Mouse (Mus musculus): ENCODE measurements around the gene Fndc1. TPM values are rescaled to one million over a fixed set of nuclear protein-coding genes. Genes with fewer than 3 reads are reported as not detected.

Fndc1 gene
- total and polyA plus RNA-seq, 2 experiments from 2014 or later: 3.2 to 7.3 TPM

- Histone ChIP-seq H3K4me1 (ENCODE audit: insufficient read depth, low read length) (no peaks in the 10 kb centered on the region), H3K27ac (no peak overlapping the region), H3K9me3 (ENCODE audit: low read length) (no peaks in the 10 kb centered on the region), H3K36me3 (ENCODE audit: insufficient read depth, low read length) (no peaks in the 10 kb centered on the region), H3K4me2 (ENCODE audit: low read depth, low read length) (no peak overlapping the region), H3K27me3 (ENCODE audit: insufficient read depth, low read length) (no peaks in the 10 kb centered on the region), H3K9ac (replicated peaks; ENCODE audit: low read length) (no peak overlapping the region), H3K4me3 (ENCODE audit: low read length) (no peak overlapping the region)
- DNase-seq (ENCODE audit: low spot score) (no peak), ATAC-seq (no peak)
- TF ChIP-seq CTCF (IDR thresholded peaks at IDR 0.05; ENCODE audit: low read depth): no peak
- WGBS: 84% methylated on average over 11 of the region's 11 CpGs
Observed at GRCm38 (mm10) chr17:7755001-7755400, 72.1 kb downstream of the Fndc1 start.

GRCm38 (mm10) chr17:7753383-7753782 lies 73.7 kb downstream of the Fndc1 start:
- H3K4me2 ChIP-seq (ENCODE audit: low read depth, low read length): no peak overlapping the region
- no peak for TF ChIP-seq CTCF (IDR thresholded peaks at IDR 0.05; ENCODE audit: low read depth)
- ATAC-seq (no peak), DNase-seq (ENCODE audit: low spot score) (peak; percentile 30)
- no peaks in the 10 kb centered on the region for H3K4me1 ChIP-seq (ENCODE audit: insufficient read depth, low read length)
- H3K27me3 ChIP-seq (ENCODE audit: insufficient read depth, low read length): no peaks in the 10 kb centered on the region
- H3K27ac ChIP-seq: no peak overlapping the region
- no peak overlapping the region for H3K4me3 ChIP-seq (ENCODE audit: low read length)
- H3K9me3 ChIP-seq (ENCODE audit: low read length): no peaks in the 10 kb centered on the region
- 52% methylated on average over 7 of the region's 7 CpGs for WGBS
- no peaks in the 10 kb centered on the region for H3K36me3 ChIP-seq (ENCODE audit: insufficient read depth, low read length)
- H3K9ac ChIP-seq (replicated peaks; ENCODE audit: low read length): no peak overlapping the region

GRCm38 (mm10) chr17:7749051-7749815 lies 77.9 kb downstream of the Fndc1 start:
- 78% methylated on average over 4 of the region's 4 CpGs for WGBS
- Histone ChIP-seq H3K4me3 (ENCODE audit: low read length) (no peak overlapping the region), H3K9ac (replicated peaks; ENCODE audit: low read length) (no peak overlapping the region), H3K27ac (no peak overlapping the region), H3K4me1 (ENCODE audit: insufficient read depth, low read length) (no peaks in the 10 kb centered on the region), H3K9me3 (ENCODE audit: low read length) (no peaks in the 10 kb centered on the region), H3K36me3 (ENCODE audit: insufficient read depth, low read length) (no peaks in the 10 kb centered on the region), H3K27me3 (ENCODE audit: insufficient read depth, low read length) (no peaks in the 10 kb centered on the region), H3K4me2 (ENCODE audit: low read depth, low read length) (no peak overlapping the region)
- TF ChIP-seq CTCF (IDR thresholded peaks at IDR 0.05; ENCODE audit: low read depth): no peak
- DNase-seq (ENCODE audit: low spot score): no peak
- ATAC-seq: no peak

GRCm38 (mm10) chr17:7746841-7747240 lies 80.3 kb downstream of the Fndc1 start:
- 66% methylated on average over 3 of the region's 3 CpGs for WGBS
- DNase-seq (ENCODE audit: low spot score) (no peak), ATAC-seq (no peak)
- Histone ChIP-seq H3K9me3 (ENCODE audit: low read length) (no peaks in the 10 kb centered on the region), H3K27me3 (ENCODE audit: insufficient read depth, low read length) (no peaks in the 10 kb centered on the region), H3K36me3 (ENCODE audit: insufficient read depth, low read length) (no peaks in the 10 kb centered on the region), H3K27ac (no peak overlapping the region), H3K4me1 (ENCODE audit: insufficient read depth, low read length) (no peaks in the 10 kb centered on the region), H3K4me2 (ENCODE audit: low read depth, low read length) (no peak overlapping the region), H3K9ac (replicated peaks; ENCODE audit: low read length) (no peak overlapping the region), H3K4me3 (ENCODE audit: low read length) (no peak overlapping the region)
- TF ChIP-seq CTCF (IDR thresholded peaks at IDR 0.05; ENCODE audit: low read depth): no peak

- no peak overlapping the region for H3K27ac ChIP-seq
- ATAC-seq: no peak
Observed at GRCm38 (mm10) chr17:7744976-7745375, 82.1 kb downstream of the Fndc1 start.

DNA sequence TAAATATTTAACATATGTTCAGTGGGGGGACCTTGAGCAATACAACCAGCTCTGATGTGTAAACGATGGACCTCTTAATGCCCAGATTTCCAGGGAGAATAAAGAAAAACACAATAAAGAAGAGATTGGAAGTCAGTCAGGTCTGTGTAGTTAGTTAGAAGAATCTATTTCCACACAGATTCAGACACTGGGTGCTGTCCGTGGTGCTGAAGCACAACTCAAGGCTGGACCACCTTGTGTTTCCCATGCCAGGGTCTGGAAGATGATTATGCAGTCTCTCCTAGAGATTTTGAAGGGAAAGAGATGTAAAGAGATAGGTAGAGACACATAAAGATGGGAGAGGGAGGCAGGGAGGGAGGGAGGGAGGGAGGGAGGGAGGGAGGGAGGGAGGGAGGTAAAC lies 86.1 kb downstream of the Fndc1 start:
- H3K4me2 ChIP-seq (ENCODE audit: low read depth, low read length): no peak overlapping the region
- H3K27me3 ChIP-seq (ENCODE audit: insufficient read depth, low read length): no peaks in the 10 kb centered on the region
- no peaks in the 10 kb centered on the region for H3K4me1 ChIP-seq (ENCODE audit: insufficient read depth, low read length)
- H3K9ac ChIP-seq (replicated peaks; ENCODE audit: low read length): no peak overlapping the region
- no peaks in the 10 kb centered on the region for H3K36me3 ChIP-seq (ENCODE audit: insufficient read depth, low read length)
- H3K27ac ChIP-seq: no peak overlapping the region
- no peak overlapping the region for H3K4me3 ChIP-seq (ENCODE audit: low read length)
- no peak for TF ChIP-seq CTCF (IDR thresholded peaks at IDR 0.05; ENCODE audit: low read depth)
- H3K9me3 ChIP-seq (ENCODE audit: low read length): no peaks in the 10 kb centered on the region
- peak; percentile 57 for DNase-seq (ENCODE audit: low spot score)
- ATAC-seq: no peak
- WGBS: 39% methylated on average over 2 of the region's 2 CpGs

More at GRCm38 (mm10) chr17:7744976-7745375, 82.1 kb downstream of the Fndc1 start:
- H3K36me3 ChIP-seq (ENCODE audit: insufficient read depth, low read length): no peaks in the 10 kb centered on the region
- TF ChIP-seq CTCF (IDR thresholded peaks at IDR 0.05; ENCODE audit: low read depth): no peak
- no peak for DNase-seq (ENCODE audit: low spot score)
- H3K27me3 ChIP-seq (ENCODE audit: insufficient read depth, low read length): no peaks in the 10 kb centered on the region
- WGBS: 85% methylated on average over 4 of the region's 4 CpGs
- no peak overlapping the region for H3K9ac ChIP-seq (replicated peaks; ENCODE audit: low read length)
- H3K4me2 ChIP-seq (ENCODE audit: low read depth, low read length): no peak overlapping the region
- H3K9me3 ChIP-seq (ENCODE audit: low read length): no peaks in the 10 kb centered on the region
- no peak overlapping the region for H3K4me3 ChIP-seq (ENCODE audit: low read length)
- H3K4me1 ChIP-seq (ENCODE audit: insufficient read depth, low read length): no peaks in the 10 kb centered on the region

GRCm38 (mm10) chr17:7722991-7723390 lies 104.1 kb downstream of the Fndc1 start:
- no peak overlapping the region for H3K4me3 ChIP-seq (ENCODE audit: low read length)
- peak; percentile 27 for DNase-seq (ENCODE audit: low spot score)
- H3K27ac ChIP-seq: no peak overlapping the region
- no peak for ATAC-seq
- 56% methylated on average over 4 of the region's 4 CpGs for WGBS
- no peaks in the 10 kb centered on the region for H3K36me3 ChIP-seq (ENCODE audit: insufficient read depth, low read length)
- no peaks in the 10 kb centered on the region for H3K9me3 ChIP-seq (ENCODE audit: low read length)
- H3K4me2 ChIP-seq (ENCODE audit: low read depth, low read length): no peak overlapping the region
- no peaks in the 10 kb centered on the region for H3K4me1 ChIP-seq (ENCODE audit: insufficient read depth, low read length)
- TF ChIP-seq CTCF (IDR thresholded peaks at IDR 0.05; ENCODE audit: low read depth): no peak
- H3K9ac ChIP-seq (replicated peaks; ENCODE audit: low read length): no peak overlapping the region
- no peaks in the 10 kb centered on the region for H3K27me3 ChIP-seq (ENCODE audit: insufficient read depth, low read length)

Data from hindbrain, postnatal 0 days (tissue).